Mouse (Mus musculus): ENCODE measurements around the gene Hmga2.

- TF ChIP-seq GATA1 (IDR thresholded peaks at IDR 0.05; ENCODE audit: borderline replicate concordance, low read length): no peak
- TF ChIP-seq FLI1 (IDR thresholded peaks at IDR 0.05; ENCODE audit: low read length): no peak
Measured at GRCm38 (mm10) chr10:120430422-120430821, 45.8 kb downstream of the Hmga2 start.
